Mouse (Mus musculus): ENCODE measurements around the gene Acads.
"Not testable (repeated sequence)": the region's sequence is repeated elsewhere in the genome, so short reads cannot be mapped to it uniquely, and the experiment has no call there.

Acads gene

GRCm38 (mm10) chr5:115124690-115125089 lies 5.5 kb upstream of the Acads start:
- DNase-seq: no peak

- no peak for DNase-seq
Measured at GRCm38 (mm10) chr5:115120978-115121377, 1.8 kb upstream of the Acads start.

- no peak for DNase-seq
Measured at GRCm38 (mm10) chr5:115117467-115117866, 1.7 kb downstream of the Acads start.

- no peak for DNase-seq
Measured at GRCm38 (mm10) chr5:115116426-115116825, 2.7 kb downstream of the Acads start.

GRCm38 (mm10) chr5:115114501-115114900 lies 4.6 kb downstream of the Acads start:
- no peak for DNase-seq

GRCm38 (mm10) chr5:115113244-115113643 lies 5.9 kb downstream of the Acads start:
- no peak for DNase-seq

- no peak for DNase-seq
Measured at GRCm38 (mm10) chr5:115111156-115111555, 8.0 kb downstream of the Acads start.

GRCm38 (mm10) chr5:115103253-115103652 lies 15.9 kb downstream of the Acads start:
- not testable (repeated sequence) for DNase-seq

- DNase-seq: no peak
Measured at GRCm38 (mm10) chr5:115102231-115102630, 16.9 kb downstream of the Acads start.

- no peak for DNase-seq
Measured at GRCm38 (mm10) chr5:115100473-115100872, 18.7 kb downstream of the Acads start.

GRCm38 (mm10) chr5:115099991-115100390 lies 19.2 kb downstream of the Acads start:
- DNase-seq: no peak

- DNase-seq: no peak
Measured at GRCm38 (mm10) chr5:115099530-115099929, 19.6 kb downstream of the Acads start.

GRCm38 (mm10) chr5:115098195-115098594 lies 21.0 kb downstream of the Acads start, which contains the start of gene Gm10401:
Gm10401 (minus strand) TSS chr5:115098295.
- DNase-seq: no peak

- no peak for DNase-seq
Measured at GRCm38 (mm10) chr5:115091776-115092175, 27.4 kb downstream of the Acads start.

- DNase-seq: no peak
Measured at GRCm38 (mm10) chr5:115091015-115091414, 28.1 kb downstream of the Acads start.

GRCm38 (mm10) chr5:115089592-115090268 lies 29.4 kb downstream of the Acads start:
- DNase-seq: no peak

- no peak for DNase-seq
Measured at GRCm38 (mm10) chr5:115085675-115086074, 33.5 kb downstream of the Acads start.

GRCm38 (mm10) chr5:115083492-115083891 lies 35.7 kb downstream of the Acads start:
- DNase-seq: no peak

- DNase-seq: no peak
Measured at GRCm38 (mm10) chr5:115081636-115082035, 37.5 kb downstream of the Acads start.

- peak; percentile 62 for DNase-seq
Measured at GRCm38 (mm10) chr5:115076144-115076901, 42.8 kb downstream of the Acads start.

- DNase-seq: no peak
Measured at GRCm38 (mm10) chr5:115074749-115075148, 44.4 kb downstream of the Acads start.

- DNase-seq: not testable (repeated sequence)
Measured at GRCm38 (mm10) chr5:115073306-115073705, 45.8 kb downstream of the Acads start.

- DNase-seq: no peak
Measured at GRCm38 (mm10) chr5:115072143-115072542, 47.0 kb downstream of the Acads start.

Measured in embryo, embryonic 11 days (tissue).